Mouse (Mus musculus) kidney, postnatal 0 days (tissue): ENCODE measurements around the gene Serpina16. TPM values are rescaled to one million over a fixed set of nuclear protein-coding genes. Genes with fewer than 3 reads are reported as not detected.

Source experiments
- ATAC-seq: fragments of 200-750 bp; cut with Nextera tagmentation; replicated peaks from 2 replicates; pipeline ENCODE4 v1.8.0; 2017; ENCODE audit warnings: low read depth, moderate number of reproducible peaks, moderate TSS enrichment, moderate library complexity; ENCODE audit not compliant: low FRiP score
- DNase-seq: peaks from one replicate; pipeline ENCODE4 v3.0.0-alpha.2; 2016; ENCODE audit warnings: low spot score
- H3K27ac ChIP-seq: fragments of 300-500 bp; sonication (generic); 2 replicates; pipeline ENCODE4 v1.5.1; 2014; ENCODE audit warnings: mild to moderate bottlenecking
- H3K27me3 ChIP-seq: fragments of 300-500 bp; sonication (generic); 2 replicates; pipeline ENCODE4 v1.6.1; 2014; ENCODE audit warnings: low read length, mixed read lengths; ENCODE audit not compliant: insufficient read depth
- H3K36me3 ChIP-seq: fragments of 300-500 bp; sonication (generic); 2 replicates; pipeline ENCODE4 v1.6.1; 2014; ENCODE audit warnings: low read length, mixed read lengths; ENCODE audit not compliant: insufficient read depth
- H3K4me1 ChIP-seq: fragments of 300-500 bp; sonication (generic); replicated peaks from 2 replicates; pipeline ENCODE4 v1.6.1; 2014; ENCODE audit warnings: antibody characterized with exemption, low read length, mixed read lengths; ENCODE audit not compliant: insufficient read depth
- H3K4me2 ChIP-seq: fragments of 300-500 bp; sonication (generic); 2 replicates; pipeline ENCODE4 v1.6.1; 2014; ENCODE audit warnings: mild to moderate bottlenecking, low read length, moderate library complexity, mixed read lengths
- H3K4me3 ChIP-seq: fragments of 300-500 bp; sonication (generic); replicated peaks from 2 replicates; pipeline ENCODE4 v1.5.1; 2014; ENCODE audit warnings: low read depth, low read length
- H3K9ac ChIP-seq: fragments of 300-500 bp; sonication (generic); 2 replicates; pipeline ENCODE4 v1.6.1; 2014; ENCODE audit warnings: low read depth, low read length
- H3K9me3 ChIP-seq: fragments of 300-500 bp; sonication (generic); replicated peaks from 2 replicates; pipeline ENCODE4 v1.6.1; 2016; ENCODE audit warnings: low read length, inconsistent platforms, mixed read lengths
- CTCF ChIP-seq: IDR thresholded peaks from 2 replicates; pipeline ENCODE4 v1.5.1; 2016; ENCODE audit warnings: antibody characterized with exemption, low read depth, mild to moderate bottlenecking, moderate library complexity
- WGBS: fragments of 180-500 bp; shearing (Covaris S2); extraction: QIAGEN DNeasy Blood & Tissue Kit; methylation state at CpG from one replicate; pipeline ENCODE4 v1.1.7; 2014; 5-methylcytosine and 5-hydroxymethylcytosine counted together
- polyA plus RNA-seq: library from polyadenylated mRNA; unstranded; fragments of >200 nt; fragmentation: Nextera tagmentation; extraction: Ambion mirVana; gene quantifications from 2 replicates; pipeline ENCODE4 v1.2.1, GENCODE M21; 2015

Gene Serpina16
- polyA plus RNA-seq, result 0.22 TPM in 1 of 2 replicates, not detected in the other

GRCm38 (mm10) chr12:103676039-103676438 is at the start of gene Serpina16:
Gene Serpina16, minus strand, starts transcription at chr12:103676139.
- Histone ChIP-seq H3K27me3 (no peaks in the 10 kb centered on the region), H3K9me3 (no peaks in the 10 kb centered on the region), H3K9ac (no peak within 1 kb of the TSS), H3K4me1 (no peaks in the 10 kb centered on the region), H3K4me2 (no peak within 1 kb of the TSS), H3K36me3 (no peaks in the 10 kb centered on the region), H3K4me3 (no peak within 1 kb of the TSS), H3K27ac (no peak within 1 kb of the TSS)
- DNase-seq (no peak), ATAC-seq (no peak)
- WGBS, result 94% methylated on average over 1 of the region's 1 CpGs
- TF ChIP-seq CTCF, result no peak

DNA sequence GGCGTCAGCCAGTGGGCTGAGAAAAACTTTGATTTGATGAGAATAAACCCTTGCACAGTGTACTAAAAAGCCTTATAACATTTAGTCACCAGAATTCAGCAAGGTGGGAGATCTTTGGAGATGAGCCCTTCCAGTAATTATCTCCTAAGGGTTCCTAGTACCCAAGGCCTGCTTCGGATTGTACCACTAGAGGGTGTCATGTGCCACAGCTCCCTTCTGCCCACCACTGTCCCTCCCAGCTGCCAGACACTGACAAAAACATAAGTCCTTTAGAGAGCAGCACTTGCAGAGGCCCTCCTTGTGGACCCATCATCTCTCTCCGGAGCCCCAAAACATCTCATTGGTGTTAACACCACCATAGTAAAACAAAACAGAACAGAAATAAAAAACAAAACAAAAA is 35.6 kb upstream of the Serpina16 start:
- peak; percentile 11 for DNase-seq
- peak; percentile 55 for TF ChIP-seq CTCF
- no peak overlapping the region for H3K4me3 ChIP-seq
- no peaks in the 10 kb centered on the region for H3K27me3 ChIP-seq
- no peak overlapping the region for H3K27ac ChIP-seq
- H3K4me2 ChIP-seq, result no peak overlapping the region
- no peak for ATAC-seq
- H3K36me3 ChIP-seq, result no peaks in the 10 kb centered on the region
- WGBS, result 68% methylated on average over 3 of the region's 3 CpGs
- no peaks in the 10 kb centered on the region for H3K9me3 ChIP-seq
- H3K4me1 ChIP-seq, result no peaks in the 10 kb centered on the region
- H3K9ac ChIP-seq, result no peak overlapping the region

GRCm38 (mm10) chr12:103710405-103710804 is 34.5 kb upstream of the Serpina16 start:
- no peaks in the 10 kb centered on the region for H3K4me1 ChIP-seq
- H3K9ac ChIP-seq, result no peak overlapping the region
- no peaks in the 10 kb centered on the region for H3K36me3 ChIP-seq
- no peaks in the 10 kb centered on the region for H3K27me3 ChIP-seq
- H3K27ac ChIP-seq, result no peak overlapping the region
- no peak overlapping the region for H3K4me3 ChIP-seq
- DNase-seq, result no peak
- TF ChIP-seq CTCF, result peak; percentile 67
- ATAC-seq, result no peak
- WGBS, result 57% methylated on average over 1 of the region's 1 CpGs
- H3K4me2 ChIP-seq, result no peak overlapping the region
- H3K9me3 ChIP-seq, result no peaks in the 10 kb centered on the region

- DNase-seq, result no peak
- no peak overlapping the region for H3K9ac ChIP-seq
- no peaks in the 10 kb centered on the region for H3K4me1 ChIP-seq
- no peak overlapping the region for H3K27ac ChIP-seq
- H3K4me2 ChIP-seq, result no peak overlapping the region
- H3K4me3 ChIP-seq, result no peak overlapping the region
- no peaks in the 10 kb centered on the region for H3K9me3 ChIP-seq
- no peaks in the 10 kb centered on the region for H3K36me3 ChIP-seq
- no peak for TF ChIP-seq CTCF
- no peak for ATAC-seq
- 60% methylated on average over 4 of the region's 4 CpGs for WGBS
- H3K27me3 ChIP-seq, result no peaks in the 10 kb centered on the region
These were observed 30.2 kb upstream of the Serpina16 start for GRCm38 (mm10) chr12:103706113-103706512.

GRCm38 (mm10) chr12:103705547-103705946 is 29.6 kb upstream of the Serpina16 start:
- WGBS, result 45% methylated on average over 2 of the region's 2 CpGs
- no peak for TF ChIP-seq CTCF
- ATAC-seq, result no peak

GRCm38 (mm10) chr12:103700144-103700750 is 24.3 kb upstream of the Serpina16 start:
- Histone ChIP-seq H3K27me3 (no peaks in the 10 kb centered on the region), H3K4me3 (no peak overlapping the region), H3K9ac (no peak overlapping the region), H3K36me3 (no peaks in the 10 kb centered on the region), H3K9me3 (no peaks in the 10 kb centered on the region), H3K27ac (peak overlapping the region; percentile 50; the same call in 1 of the 2 replicates), H3K4me1 (no peaks in the 10 kb centered on the region), H3K4me2 (no peak overlapping the region)
- ATAC-seq, result peak; percentile 49; the same call in 1 of the 2 replicates
- WGBS, result 67% methylated on average over 4 of the region's 4 CpGs
- peak; percentile 18 for DNase-seq
- TF ChIP-seq CTCF, result no peak

More at GRCm38 (mm10) chr12:103705547-103705946, 29.6 kb upstream of the Serpina16 start:
- Histone ChIP-seq H3K4me2 (no peak overlapping the region), H3K4me3 (no peak overlapping the region), H3K27me3 (no peaks in the 10 kb centered on the region), H3K9ac (no peak overlapping the region), H3K27ac (no peak overlapping the region), H3K4me1 (no peaks in the 10 kb centered on the region), H3K36me3 (no peaks in the 10 kb centered on the region), H3K9me3 (no peaks in the 10 kb centered on the region)
- DNase-seq, result no peak

DNA sequence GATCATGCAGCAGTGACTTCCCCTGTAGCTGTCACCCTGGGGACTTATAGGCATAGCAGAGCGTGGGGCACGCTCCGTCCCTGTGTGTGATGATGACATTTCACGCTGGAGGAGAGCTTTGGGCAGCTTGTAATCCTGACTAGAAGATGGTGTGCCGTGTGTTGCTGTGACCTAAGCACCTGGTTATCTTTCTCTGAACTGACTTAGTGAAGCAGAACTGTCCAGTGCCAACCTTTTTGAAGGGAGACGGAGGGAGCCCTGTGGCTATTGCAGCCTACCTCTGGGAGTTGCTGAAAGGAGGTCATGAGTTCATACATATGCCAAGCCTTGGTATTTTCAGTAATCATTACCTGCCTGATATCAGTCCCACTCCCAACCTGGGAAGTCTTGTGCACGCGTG is 19.5 kb upstream of the Serpina16 start, which contains the start of gene Serpina1f:
Gene Serpina1f (minus strand): TSS at position 101 of the 400 bp plus-strand sequence.
- no peak for DNase-seq
- H3K36me3 ChIP-seq, result no peaks in the 10 kb centered on the region
- ATAC-seq, result no peak
- H3K27ac ChIP-seq, result no peak within 1 kb of the TSS
- no peak within 1 kb of the TSS for H3K4me2 ChIP-seq
- 73% methylated on average over 8 of the region's 8 CpGs for WGBS
- no peaks in the 10 kb centered on the region for H3K4me1 ChIP-seq
- no peaks in the 10 kb centered on the region for H3K9me3 ChIP-seq
- TF ChIP-seq CTCF, result no peak
- H3K9ac ChIP-seq, result no peak within 1 kb of the TSS
- H3K27me3 ChIP-seq, result no peaks in the 10 kb centered on the region
- no peak within 1 kb of the TSS for H3K4me3 ChIP-seq
